Mouse (Mus musculus): Measurements from ENCODE around the gene Zfp574. TPM values are rescaled to one million over a fixed set of nuclear protein-coding genes. Genes with fewer than 3 reads are reported as not detected.
A peak's percentile ranks its signal among the peaks of the same experiment; 100 is the strongest.

Gene Zfp574
- polyA plus RNA-seq, 1 experiment from 2014 or later: 38.8 TPM

GRCm38 (mm10) chr7:25088968-25089367, 16.6 kb downstream of the Zfp574 start:
- H3K4me2 ChIP-seq (replicated peaks): peak overlapping the region; percentile 17; the same call in 1 of the 2 replicates

GRCm38 (mm10) chr7:25089875-25090274, 17.5 kb downstream of the Zfp574 start:
- Histone ChIP-seq H3K4me2 (replicated peaks) (no peak overlapping the region), H3K9me3 (no peaks in the 10 kb centered on the region), H3K9ac (no peak overlapping the region), H3K4me1 (peaks cover 30% of the 10 kb centered on the region), H3K27ac (peak overlapping the region; percentile 50; the same call in 1 of the 2 replicates), H3K36me3 (peaks cover 12% of the 10 kb centered on the region), H3K27me3 (no peaks in the 10 kb centered on the region), H3K4me3 (no peak overlapping the region)
- WGBS: 18% methylated on average over 10 of the region's 10 CpGs
- ATAC-seq (ENCODE audit: insufficient number of reproducible peaks, insufficient read depth, low FRiP score, low TSS enrichment): no peak

More at GRCm38 (mm10) chr7:25088968-25089367, 16.6 kb downstream of the Zfp574 start:
- Histone ChIP-seq H3K9ac (peak overlapping the region; percentile 33; the same call in 1 of the 2 replicates), H3K36me3 (peaks cover 21% of the 10 kb centered on the region), H3K27me3 (no peaks in the 10 kb centered on the region), H3K4me1 (peaks cover 30% of the 10 kb centered on the region), H3K4me3 (no peak overlapping the region), H3K9me3 (no peaks in the 10 kb centered on the region), H3K27ac (peak overlapping the region; percentile 57)
- 17% methylated on average over 10 of the region's 11 CpGs for WGBS
- 0 out of 2 replicates have a peak, but pooled peaks have one; percentile 19 for ATAC-seq (ENCODE audit: insufficient number of reproducible peaks, insufficient read depth, low FRiP score, low TSS enrichment)

GRCm38 (mm10) chr7:25098169-25098568, 25.8 kb downstream of the Zfp574 start:
- Histone ChIP-seq H3K36me3 (no peaks in the 10 kb centered on the region), H3K4me1 (peaks cover 3% of the 10 kb centered on the region; the same call in 1 of the 2 replicates), H3K4me3 (no peak overlapping the region), H3K27ac (no peak overlapping the region), H3K4me2 (replicated peaks) (no peak overlapping the region), H3K9me3 (no peaks in the 10 kb centered on the region), H3K27me3 (no peaks in the 10 kb centered on the region; the same call in 1 of the 2 replicates), H3K9ac (no peak overlapping the region)
- WGBS: 64% methylated on average over 3 of the region's 3 CpGs
- no peak for ATAC-seq (ENCODE audit: insufficient number of reproducible peaks, insufficient read depth, low FRiP score, low TSS enrichment)

GRCm38 (mm10) chr7:25099581-25099980, 27.2 kb downstream of the Zfp574 start:
- no peaks in the 10 kb centered on the region for H3K36me3 ChIP-seq
- no peak overlapping the region for H3K9ac ChIP-seq
- ATAC-seq (ENCODE audit: insufficient number of reproducible peaks, insufficient read depth, low FRiP score, low TSS enrichment): no peak
- no peaks in the 10 kb centered on the region for H3K9me3 ChIP-seq
- no peak overlapping the region for H3K4me3 ChIP-seq
- WGBS: 38% methylated on average over 4 of the region's 4 CpGs
- no peak overlapping the region for H3K4me2 ChIP-seq (replicated peaks)
- H3K4me1 ChIP-seq: no peaks in the 10 kb centered on the region
- H3K27ac ChIP-seq: no peak overlapping the region
- H3K27me3 ChIP-seq: no peaks in the 10 kb centered on the region; the same call in 1 of the 2 replicates

GRCm38 (mm10) chr7:25105411-25106160, 33.2 kb downstream of the Zfp574 start:
- no peaks in the 10 kb centered on the region for H3K27me3 ChIP-seq
- 19% methylated on average over 17 of the region's 17 CpGs for WGBS
- no peaks in the 10 kb centered on the region for H3K36me3 ChIP-seq
- no peak overlapping the region for H3K27ac ChIP-seq
- no peaks in the 10 kb centered on the region for H3K9me3 ChIP-seq
- H3K4me2 ChIP-seq (replicated peaks): no peak overlapping the region
- H3K4me1 ChIP-seq: peaks cover 6% of the 10 kb centered on the region; the same call in 1 of the 2 replicates
- ATAC-seq (ENCODE audit: insufficient number of reproducible peaks, insufficient read depth, low FRiP score, low TSS enrichment): no peak
- no peak overlapping the region for H3K4me3 ChIP-seq
- no peak overlapping the region for H3K9ac ChIP-seq

- no peak overlapping the region for H3K9ac ChIP-seq
- H3K36me3 ChIP-seq: no peaks in the 10 kb centered on the region
- no peaks in the 10 kb centered on the region for H3K27me3 ChIP-seq
- peaks cover 6% of the 10 kb centered on the region; the same call in 1 of the 2 replicates for H3K4me1 ChIP-seq
- WGBS: 56% methylated on average over 16 of the region's 17 CpGs
- ATAC-seq (ENCODE audit: insufficient number of reproducible peaks, insufficient read depth, low FRiP score, low TSS enrichment): 0 out of 2 replicates have a peak, but pooled peaks have one; percentile 18
- H3K4me3 ChIP-seq: no peak overlapping the region
- H3K27ac ChIP-seq: no peak overlapping the region
- H3K4me2 ChIP-seq (replicated peaks): no peak overlapping the region
- no peaks in the 10 kb centered on the region for H3K9me3 ChIP-seq
Measured at GRCm38 (mm10) chr7:25106790-25107502, 34.6 kb downstream of the Zfp574 start.

GRCm38 (mm10) chr7:25109355-25109754, 37.0 kb downstream of the Zfp574 start:
- 78% methylated on average over 12 of the region's 12 CpGs for WGBS
- Histone ChIP-seq H3K27me3 (no peaks in the 10 kb centered on the region), H3K4me3 (no peak overlapping the region), H3K9ac (no peak overlapping the region), H3K4me2 (replicated peaks) (no peak overlapping the region), H3K4me1 (peaks cover 6% of the 10 kb centered on the region; the same call in 1 of the 2 replicates), H3K9me3 (no peaks in the 10 kb centered on the region), H3K27ac (no peak overlapping the region), H3K36me3 (no peaks in the 10 kb centered on the region)
- ATAC-seq (ENCODE audit: insufficient number of reproducible peaks, insufficient read depth, low FRiP score, low TSS enrichment): no peak

- Histone ChIP-seq H3K4me3 (no peak overlapping the region), H3K4me1 (peaks cover 6% of the 10 kb centered on the region; the same call in 1 of the 2 replicates), H3K4me2 (replicated peaks) (no peak overlapping the region), H3K27me3 (no peaks in the 10 kb centered on the region), H3K27ac (no peak overlapping the region), H3K36me3 (no peaks in the 10 kb centered on the region), H3K9ac (no peak overlapping the region), H3K9me3 (no peaks in the 10 kb centered on the region)
- no peak for ATAC-seq (ENCODE audit: insufficient number of reproducible peaks, insufficient read depth, low FRiP score, low TSS enrichment)
- WGBS: 89% methylated on average over 9 of the region's 9 CpGs
Measured at GRCm38 (mm10) chr7:25110336-25110735, 38.0 kb downstream of the Zfp574 start.

- no peaks in the 10 kb centered on the region for H3K9me3 ChIP-seq
- ATAC-seq (ENCODE audit: insufficient number of reproducible peaks, insufficient read depth, low FRiP score, low TSS enrichment): no peak
- 84% methylated on average over 17 of the region's 17 CpGs for WGBS
- H3K9ac ChIP-seq: no peak overlapping the region
- no peaks in the 10 kb centered on the region for H3K36me3 ChIP-seq
- H3K4me2 ChIP-seq (replicated peaks): no peak overlapping the region
- H3K4me1 ChIP-seq: peaks cover under 1% of the 10 kb centered on the region; the same call in 1 of the 2 replicates
- H3K27ac ChIP-seq: no peak overlapping the region
- no peak overlapping the region for H3K4me3 ChIP-seq
- peaks cover 3% of the 10 kb centered on the region; the same call in 1 of the 2 replicates for H3K27me3 ChIP-seq
Measured at GRCm38 (mm10) chr7:25112178-25112955, 40.0 kb downstream of the Zfp574 start.

GRCm38 (mm10) chr7:25112956-25113603, 40.7 kb downstream of the Zfp574 start:
- Histone ChIP-seq H3K27me3 (peaks cover 3% of the 10 kb centered on the region; the same call in 1 of the 2 replicates), H3K27ac (no peak overlapping the region), H3K36me3 (no peaks in the 10 kb centered on the region), H3K4me2 (replicated peaks) (no peak overlapping the region), H3K9ac (no peak overlapping the region), H3K4me1 (no peaks in the 10 kb centered on the region), H3K4me3 (no peak overlapping the region), H3K9me3 (no peaks in the 10 kb centered on the region)
- ATAC-seq (ENCODE audit: insufficient number of reproducible peaks, insufficient read depth, low FRiP score, low TSS enrichment): no peak
- 85% methylated on average over 16 of the region's 16 CpGs for WGBS
